Mouse (Mus musculus): ENCODE measurements around the gene Dars2. TPM values are rescaled to one million over a fixed set of nuclear protein-coding genes. Genes with fewer than 3 reads are reported as not detected.

Dars2 gene
- 49.0 and 49.3 TPM in 2 replicates for polyA plus RNA-seq (2016; fragmentation: Nextera tagmentation; extraction: Ambion mirVana)

DNA sequence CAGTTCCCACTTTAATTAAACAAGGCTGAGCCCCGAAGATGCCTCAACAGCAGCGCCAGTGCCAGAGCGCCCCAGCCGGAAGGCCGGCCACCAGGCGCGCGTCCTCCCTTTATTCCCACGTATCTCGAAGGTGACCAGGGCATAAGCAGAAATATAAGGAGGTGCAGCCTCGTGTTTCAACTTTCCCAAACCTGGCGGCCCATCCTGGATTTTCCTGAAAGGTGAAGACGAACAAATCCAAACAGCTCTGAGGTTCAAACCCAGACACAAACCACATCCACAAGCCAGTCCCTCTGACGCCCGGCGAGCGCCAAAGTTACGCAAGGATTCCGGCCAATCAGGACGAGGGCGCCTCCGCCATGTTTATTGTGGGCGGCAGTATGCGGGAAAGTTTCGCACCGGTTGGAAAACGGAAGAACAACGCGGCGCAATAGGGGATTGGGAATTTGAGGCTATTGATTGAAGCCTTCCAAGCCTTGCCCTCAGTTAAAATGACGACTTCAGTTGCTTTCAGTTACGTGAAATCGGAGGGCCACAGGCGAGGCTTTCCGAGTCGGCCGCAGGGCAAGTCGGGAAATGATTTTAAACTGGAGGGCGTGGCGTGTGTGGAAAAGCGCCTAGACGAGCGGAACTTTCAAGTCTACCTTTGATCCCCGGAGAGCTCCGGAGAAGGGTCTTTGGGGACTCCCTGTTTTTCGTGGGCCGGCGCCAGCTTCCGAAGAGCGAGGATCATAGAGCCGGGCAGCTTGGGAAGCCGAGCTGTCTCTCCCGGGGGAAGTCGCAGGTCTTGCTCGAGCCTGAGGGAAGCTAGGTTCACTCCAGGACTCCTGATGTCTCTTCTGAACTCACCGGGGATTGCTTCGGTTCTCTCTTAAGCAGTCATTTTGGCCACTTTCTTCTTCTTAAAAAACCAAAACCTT is at the start of gene Dars2, which contains the start of gene Cenpl:
Dars2 (minus strand) TSS at position 307 of the 920 bp plus-strand sequence.
Cenpl (plus strand) TSS at position 362 of the 920 bp plus-strand sequence.
- no peaks in the 10 kb centered on the region for H3K9me3 ChIP-seq
- peak within 1 kb of the TSS; percentile 83 for H3K4me2 ChIP-seq
- peak; percentile 98 for ATAC-seq (ENCODE audit: low FRiP score)
- peaks cover 36% of the 10 kb centered on the region for H3K4me1 ChIP-seq
- H3K4me3 ChIP-seq (replicated peaks) = peak within 1 kb of the TSS; percentile 73
- WGBS = under 1% methylated on average over 57 of the region's 57 CpGs
- H3K27ac ChIP-seq = peak within 1 kb of the TSS; percentile 72
- H3K9ac ChIP-seq = peak within 1 kb of the TSS; percentile 82
- peaks cover 5% of the 10 kb centered on the region; the same call in 1 of the 2 replicates for H3K36me3 ChIP-seq (replicated peaks)
- no peaks in the 10 kb centered on the region for H3K27me3 ChIP-seq

DNA sequence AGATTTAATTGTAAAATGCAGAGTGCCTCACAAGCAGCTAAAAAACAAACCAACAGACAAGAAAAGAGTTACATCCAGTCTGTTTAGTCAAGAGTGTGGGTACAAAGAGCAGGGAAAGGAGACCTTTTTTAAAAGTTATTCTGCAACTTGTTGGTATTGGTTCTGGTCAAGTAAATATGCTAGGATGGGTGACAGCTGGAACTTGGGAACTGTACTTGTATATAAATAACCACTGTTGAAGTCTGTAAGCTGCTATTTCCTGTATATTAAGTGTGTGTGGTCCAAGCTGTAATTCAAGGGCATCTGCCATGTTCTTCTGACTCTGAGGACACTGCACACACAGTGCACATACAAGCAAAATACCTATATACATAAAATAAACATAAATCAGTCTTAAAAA is 44.1 kb upstream of the Dars2 start:
- peaks cover under 1% of the 10 kb centered on the region; the same call in 1 of the 2 replicates for H3K36me3 ChIP-seq (replicated peaks)
- H3K27me3 ChIP-seq = no peaks in the 10 kb centered on the region
- no peaks in the 10 kb centered on the region for H3K9me3 ChIP-seq
- H3K27ac ChIP-seq = no peak overlapping the region
- H3K9ac ChIP-seq = no peak overlapping the region
- H3K4me2 ChIP-seq = no peak overlapping the region
- no peak for ATAC-seq (ENCODE audit: low FRiP score)
- no peak overlapping the region for H3K4me3 ChIP-seq (replicated peaks)
- H3K4me1 ChIP-seq = no peaks in the 10 kb centered on the region

DNA sequence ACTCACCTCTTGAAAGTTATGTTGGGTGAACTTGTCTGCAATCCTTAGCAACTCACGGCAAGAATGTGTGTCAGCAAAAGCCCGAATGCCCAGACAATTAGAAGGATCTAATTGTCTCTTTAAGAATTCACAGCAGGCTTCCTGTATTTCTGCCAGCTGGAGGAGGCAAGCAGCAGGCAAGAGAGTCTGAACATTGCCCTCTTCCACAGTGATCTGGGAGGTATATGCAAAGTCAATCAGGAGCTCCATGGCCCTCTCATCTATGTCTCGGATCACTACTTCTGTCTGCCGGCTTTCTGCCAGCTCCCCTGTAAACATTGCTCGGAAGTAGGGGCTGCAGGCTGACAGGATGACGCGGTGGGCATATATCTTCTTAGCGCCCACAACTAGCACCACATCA is 38.8 kb upstream of the Dars2 start:
- Histone ChIP-seq H3K4me1 (no peaks in the 10 kb centered on the region), H3K9me3 (no peaks in the 10 kb centered on the region), H3K4me3 (replicated peaks) (no peak overlapping the region), H3K36me3 (replicated peaks) (peaks cover 15% of the 10 kb centered on the region), H3K27ac (no peak overlapping the region), H3K27me3 (no peaks in the 10 kb centered on the region), H3K9ac (no peak overlapping the region), H3K4me2 (no peak overlapping the region)
- ATAC-seq (ENCODE audit: low FRiP score) = no peak
- WGBS = 87% methylated on average over 8 of the region's 8 CpGs

DNA sequence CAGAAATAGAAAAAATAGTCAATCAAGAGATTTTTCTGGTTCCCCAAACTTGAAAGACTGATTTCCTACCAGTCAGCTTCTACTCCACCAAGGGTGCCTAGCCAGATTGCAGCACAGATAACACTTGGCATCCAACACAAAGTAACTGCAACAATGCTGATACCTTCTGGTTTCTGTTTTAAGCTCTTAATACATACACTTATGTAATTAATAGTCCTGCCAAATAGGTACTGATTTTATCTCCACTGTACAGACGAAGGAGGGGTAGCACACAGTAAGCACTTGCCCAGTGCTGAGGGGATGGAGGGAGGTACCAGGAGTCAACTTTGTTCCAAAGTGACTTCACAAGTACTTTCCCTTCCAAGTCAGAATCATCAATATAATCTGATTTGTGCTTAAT is 33.4 kb upstream of the Dars2 start:
- no peak for ATAC-seq (ENCODE audit: low FRiP score)
- Histone ChIP-seq H3K36me3 (replicated peaks) (peaks cover 27% of the 10 kb centered on the region), H3K9me3 (no peaks in the 10 kb centered on the region), H3K4me3 (replicated peaks) (no peak overlapping the region), H3K4me2 (no peak overlapping the region), H3K9ac (no peak overlapping the region), H3K27ac (no peak overlapping the region), H3K27me3 (no peaks in the 10 kb centered on the region), H3K4me1 (no peaks in the 10 kb centered on the region)
- 81% methylated on average over 1 of the region's 1 CpGs for WGBS

DNA sequence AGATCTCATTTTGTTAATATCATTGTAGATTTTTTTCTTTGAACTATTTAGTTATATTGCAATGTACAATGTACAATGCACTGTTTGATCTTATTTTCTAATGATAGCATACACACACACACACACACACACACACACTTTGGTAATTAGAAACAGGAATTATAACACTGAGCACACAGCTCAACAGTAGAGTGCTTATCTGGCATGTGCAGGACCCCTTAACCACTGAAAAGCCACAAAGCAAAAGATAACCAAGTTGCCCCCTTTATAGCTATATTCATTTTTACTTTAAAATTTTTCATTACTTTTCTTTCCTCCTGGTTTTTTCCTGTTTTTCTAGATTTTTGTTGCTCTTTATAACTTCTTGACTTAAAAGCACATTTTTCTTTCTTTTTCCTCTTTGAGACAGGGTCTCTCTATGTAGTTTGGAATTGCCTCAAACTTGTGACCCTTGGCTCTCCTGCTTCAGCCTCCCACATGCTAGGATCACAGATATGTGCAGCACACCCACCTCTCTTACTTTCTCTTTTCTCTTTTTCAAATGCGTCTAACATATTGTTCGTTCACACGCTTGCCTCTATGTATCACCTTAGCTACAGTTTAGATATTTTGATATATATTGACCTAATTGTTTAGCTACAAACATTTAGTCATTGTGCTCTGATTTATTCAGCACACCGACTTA is 29.4 kb upstream of the Dars2 start:
- 95% methylated on average over 4 of the region's 4 CpGs for WGBS
- no peak overlapping the region for H3K4me3 ChIP-seq (replicated peaks)
- H3K9me3 ChIP-seq = no peaks in the 10 kb centered on the region
- H3K4me1 ChIP-seq = no peaks in the 10 kb centered on the region
- no peak overlapping the region for H3K9ac ChIP-seq
- no peaks in the 10 kb centered on the region for H3K27me3 ChIP-seq
- no peak overlapping the region for H3K27ac ChIP-seq
- H3K36me3 ChIP-seq (replicated peaks) = peaks cover 27% of the 10 kb centered on the region
- no peak overlapping the region for H3K4me2 ChIP-seq
- no peak for ATAC-seq (ENCODE audit: low FRiP score)

DNA sequence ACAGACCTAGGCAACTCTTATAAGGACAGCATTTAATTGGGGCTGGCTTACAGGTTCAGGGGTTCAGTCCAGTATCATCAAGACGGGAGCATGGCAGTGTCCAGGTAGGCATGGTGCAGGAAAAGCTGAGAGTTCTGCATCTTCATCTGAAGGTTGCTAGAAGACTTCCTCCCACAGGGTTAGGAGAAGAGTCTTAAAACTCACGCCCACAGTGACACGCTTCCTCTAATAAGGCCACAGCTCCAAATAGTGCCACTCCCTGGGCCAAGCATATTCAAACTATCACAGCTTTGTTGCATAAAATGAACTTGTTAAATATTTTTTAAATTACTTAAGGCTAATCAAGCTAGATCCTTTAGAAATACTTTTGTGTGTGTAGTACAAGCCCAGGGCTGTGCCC is 6.8 kb upstream of the Dars2 start:
- no peak overlapping the region for H3K27ac ChIP-seq
- no peak overlapping the region for H3K4me2 ChIP-seq
- no peaks in the 10 kb centered on the region for H3K9me3 ChIP-seq
- H3K9ac ChIP-seq = no peak overlapping the region
- H3K4me3 ChIP-seq (replicated peaks) = no peak overlapping the region
- no peaks in the 10 kb centered on the region for H3K27me3 ChIP-seq
- peaks cover 18% of the 10 kb centered on the region for H3K4me1 ChIP-seq
- no peak for ATAC-seq (ENCODE audit: low FRiP score)
- WGBS = 90% methylated on average over 3 of the region's 3 CpGs
- peaks cover 40% of the 10 kb centered on the region for H3K36me3 ChIP-seq (replicated peaks)

DNA sequence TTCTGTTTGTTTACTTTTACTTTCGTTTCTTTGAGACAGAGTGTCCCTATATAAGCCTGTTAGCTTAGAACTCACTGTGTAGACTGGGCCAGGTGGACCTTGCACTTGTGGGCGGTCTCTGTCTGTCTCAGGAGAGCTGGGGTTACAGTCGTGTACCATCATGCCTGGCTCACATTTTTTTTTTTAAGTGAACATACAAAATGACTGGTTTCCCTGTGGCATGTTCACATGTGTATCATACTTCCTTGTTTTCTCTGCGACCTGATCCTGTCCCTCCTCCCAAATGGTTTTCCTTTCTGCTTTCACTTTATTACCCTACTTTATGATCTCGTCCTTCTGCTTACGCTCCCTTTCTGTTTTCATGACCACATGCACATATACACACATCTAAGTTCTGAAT is 5.8 kb upstream of the Dars2 start:
- Histone ChIP-seq H3K9me3 (no peaks in the 10 kb centered on the region), H3K4me3 (replicated peaks) (no peak overlapping the region), H3K27ac (no peak overlapping the region), H3K27me3 (no peaks in the 10 kb centered on the region), H3K4me2 (no peak overlapping the region), H3K9ac (no peak overlapping the region), H3K36me3 (replicated peaks) (peaks cover 37% of the 10 kb centered on the region), H3K4me1 (peaks cover 28% of the 10 kb centered on the region)
- no peak for ATAC-seq (ENCODE audit: low FRiP score)
- 91% methylated on average over 6 of the region's 6 CpGs for WGBS

DNA sequence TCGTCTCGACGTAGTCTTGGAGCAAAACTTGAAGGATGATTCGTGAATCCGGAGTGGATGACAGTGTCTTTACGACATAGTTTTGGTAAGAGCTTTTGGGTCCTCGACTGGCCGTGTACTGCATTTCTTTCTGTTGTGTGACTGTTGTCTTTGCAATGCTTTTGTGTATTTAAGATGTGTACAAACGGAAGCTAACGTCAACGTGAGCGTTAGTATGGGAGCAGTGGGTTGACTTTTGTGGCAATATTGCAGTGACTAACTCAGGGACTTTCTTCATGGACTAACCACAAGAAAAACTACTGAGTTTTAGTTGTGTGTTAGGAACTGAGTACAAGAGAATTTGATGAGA is 788 bp upstream of the Dars2 start:
- ATAC-seq (ENCODE audit: low FRiP score) = no peak
- H3K36me3 ChIP-seq (replicated peaks) = peaks cover 10% of the 10 kb centered on the region
- no peak overlapping the region for H3K27ac ChIP-seq
- WGBS = under 1% methylated on average over 12 of the region's 12 CpGs
- H3K4me1 ChIP-seq = peaks cover 36% of the 10 kb centered on the region
- no peaks in the 10 kb centered on the region for H3K27me3 ChIP-seq
- no peaks in the 10 kb centered on the region for H3K9me3 ChIP-seq
- H3K4me2 ChIP-seq = peak overlapping the region; percentile 83
- peak overlapping the region; percentile 82 for H3K9ac ChIP-seq
- peak overlapping the region; percentile 73 for H3K4me3 ChIP-seq (replicated peaks)

DNA sequence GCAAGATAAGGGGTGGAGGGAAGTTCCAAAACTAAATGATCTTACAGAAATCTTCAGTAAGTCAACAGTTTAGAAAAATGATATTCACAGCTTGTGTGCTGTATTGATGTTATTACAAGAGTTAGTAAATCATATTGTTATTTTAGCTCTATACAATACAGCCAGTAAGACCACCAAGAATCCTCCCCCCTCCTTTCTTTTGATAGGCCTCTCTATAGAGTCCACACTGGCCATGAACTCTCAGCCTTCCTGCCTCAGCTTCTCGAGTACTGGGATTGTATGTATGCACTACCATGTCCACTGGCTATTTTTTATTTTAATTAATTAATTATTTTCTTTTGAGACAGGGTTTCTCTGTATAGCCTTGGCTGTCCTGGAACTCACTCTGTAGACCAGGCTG is 7.1 kb downstream of the Dars2 start:
- ATAC-seq (ENCODE audit: low FRiP score) = no peak
- 83% methylated on average over 1 of the region's 1 CpGs for WGBS
- H3K9me3 ChIP-seq = no peaks in the 10 kb centered on the region

DNA sequence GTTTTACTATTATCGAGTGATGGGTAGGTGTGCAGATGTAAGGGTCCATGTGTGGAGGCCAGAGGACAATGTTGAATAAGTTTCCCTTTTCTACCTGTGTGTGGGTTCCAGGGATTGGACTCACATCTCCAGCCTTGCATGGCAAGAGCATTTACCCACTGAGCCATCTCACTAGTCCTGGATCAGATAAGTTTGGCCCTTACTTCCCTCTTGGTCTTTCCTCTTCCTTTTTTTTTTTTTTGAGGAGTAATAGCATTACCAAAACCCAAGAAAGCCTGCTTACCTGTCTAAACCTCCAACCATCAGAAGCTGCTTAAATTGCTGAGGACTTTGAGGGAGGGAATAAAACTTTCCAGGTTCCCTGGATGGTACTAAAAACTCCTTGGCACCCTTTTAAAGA is 13.3 kb downstream of the Dars2 start:
- no peak for ATAC-seq (ENCODE audit: low FRiP score)
- Histone ChIP-seq H3K9ac (no peak overlapping the region), H3K27me3 (no peaks in the 10 kb centered on the region), H3K4me1 (no peaks in the 10 kb centered on the region), H3K4me2 (no peak overlapping the region), H3K27ac (no peak overlapping the region), H3K36me3 (replicated peaks) (peaks cover 53% of the 10 kb centered on the region), H3K9me3 (no peaks in the 10 kb centered on the region), H3K4me3 (replicated peaks) (no peak overlapping the region)
- 97% methylated on average over 1 of the region's 1 CpGs for WGBS

More for the DNA sequence above, 7.1 kb downstream of the Dars2 start:
- no peak overlapping the region for H3K27ac ChIP-seq
- H3K4me1 ChIP-seq = no peaks in the 10 kb centered on the region
- H3K4me2 ChIP-seq = no peak overlapping the region
- H3K36me3 ChIP-seq (replicated peaks) = peaks cover 18% of the 10 kb centered on the region
- H3K9ac ChIP-seq = no peak overlapping the region
- H3K4me3 ChIP-seq (replicated peaks) = no peak overlapping the region
- no peaks in the 10 kb centered on the region for H3K27me3 ChIP-seq

DNA sequence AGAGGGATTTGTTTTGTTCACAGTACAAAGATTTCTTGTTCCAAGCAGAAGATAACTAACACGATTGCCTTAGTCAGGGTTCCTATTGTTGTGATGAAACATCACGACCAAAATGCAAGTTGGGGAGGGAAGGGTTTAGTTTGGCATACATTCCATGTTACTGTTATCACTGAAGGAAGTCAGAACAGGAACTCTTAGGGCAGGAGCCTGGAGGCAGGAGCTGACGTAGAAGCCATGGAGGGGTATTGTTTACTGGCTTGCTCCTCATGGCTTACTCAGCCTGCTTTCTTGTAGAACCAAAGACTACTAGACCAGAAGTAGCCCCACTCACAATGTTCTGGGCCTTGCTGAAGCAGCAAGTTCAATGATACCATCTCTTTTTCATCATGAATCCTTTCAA is 23.5 kb downstream of the Dars2 start:
- ATAC-seq (ENCODE audit: low FRiP score) = no peak
- H3K4me3 ChIP-seq (replicated peaks) = no peak overlapping the region
- H3K27ac ChIP-seq = no peak overlapping the region
- H3K9me3 ChIP-seq = no peaks in the 10 kb centered on the region
- H3K4me1 ChIP-seq = no peaks in the 10 kb centered on the region
- no peak overlapping the region for H3K4me2 ChIP-seq
- H3K27me3 ChIP-seq = no peaks in the 10 kb centered on the region
- H3K36me3 ChIP-seq (replicated peaks) = peaks cover 71% of the 10 kb centered on the region
- H3K9ac ChIP-seq = no peak overlapping the region
- WGBS = 85% methylated on average over 3 of the region's 3 CpGs

DNA sequence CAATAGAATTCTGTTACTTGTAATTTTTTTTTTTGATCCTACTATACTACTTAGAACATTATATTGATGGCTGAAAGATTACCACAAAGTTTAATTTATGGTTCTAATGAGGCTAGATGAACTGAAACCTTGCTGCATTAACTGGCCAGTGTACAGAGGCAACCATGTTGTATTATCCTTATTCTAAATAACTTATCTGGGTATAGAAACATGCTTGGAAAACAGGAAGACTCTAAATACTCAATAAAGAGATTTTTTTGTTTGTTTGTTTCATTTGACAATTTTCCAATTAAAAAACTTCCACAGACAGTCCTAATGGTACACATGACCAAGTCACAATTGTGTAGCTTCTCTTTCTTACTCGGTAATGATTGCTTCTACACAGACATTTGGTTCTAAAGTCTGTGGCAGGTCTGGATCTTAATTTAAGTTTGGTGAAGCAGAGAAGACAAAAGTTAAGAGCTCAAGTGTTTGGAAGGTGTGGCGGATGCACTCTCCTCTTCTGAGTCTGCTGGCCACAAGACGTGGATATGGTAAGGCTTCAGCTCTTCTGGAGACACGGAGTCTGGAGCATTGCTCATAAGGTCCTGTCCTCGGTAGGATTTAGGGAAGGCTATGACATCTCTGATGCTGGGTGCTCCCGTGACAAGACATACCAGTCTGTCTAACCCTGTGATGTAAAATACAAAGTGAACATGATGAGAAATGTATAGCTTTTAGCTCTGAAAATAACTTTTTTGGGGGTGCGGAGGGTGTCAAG is 29.0 kb downstream of the Dars2 start:
- peaks cover 82% of the 10 kb centered on the region for H3K36me3 ChIP-seq (replicated peaks)
- H3K27me3 ChIP-seq = no peaks in the 10 kb centered on the region
- H3K4me3 ChIP-seq (replicated peaks) = no peak overlapping the region
- WGBS = 92% methylated on average over 7 of the region's 7 CpGs
- H3K4me2 ChIP-seq = no peak overlapping the region
- no peak for ATAC-seq (ENCODE audit: low FRiP score)
- no peak overlapping the region for H3K27ac ChIP-seq
- peaks cover 28% of the 10 kb centered on the region for H3K4me1 ChIP-seq
- H3K9me3 ChIP-seq = no peaks in the 10 kb centered on the region
- H3K9ac ChIP-seq = no peak overlapping the region
